Mouse (Mus musculus): Measurements from ENCODE around the gene Olfr613. TPM values are rescaled to one million over a fixed set of nuclear protein-coding genes. Genes with fewer than 3 reads are reported as not detected.
"Not testable (repeated sequence)": the region's sequence is repeated elsewhere in the genome, so short reads cannot be mapped to it uniquely, and the experiment has no call there.

Gene Olfr613
- polyA plus RNA-seq (2015; fragmentation: Nextera tagmentation; extraction: Ambion mirVana), result not detected in 2 replicates

GRCm38 (mm10) chr7:103547774-103548173 is at the start of gene Olfr613:
Olfr613 (plus strand) TSS chr7:103548074.
- H3K4me3 ChIP-seq (ENCODE audit: low read depth, low read length), result no peak within 1 kb of the TSS

GRCm38 (mm10) chr7:103512022-103512421 is 35.9 kb upstream of the Olfr613 start, which contains the start of gene Olfr610:
Olfr610 (minus strand) TSS chr7:103512122.
- no peak within 1 kb of the TSS for H3K9ac ChIP-seq (ENCODE audit: low read depth, low read length)
- no peaks in the 10 kb centered on the region for H3K36me3 ChIP-seq (ENCODE audit: control insufficient read depth, insufficient read depth, low read length)
- no peak for ATAC-seq
- 90% methylated on average over 2 of the region's 2 CpGs for WGBS
- no peaks in the 10 kb centered on the region for H3K9me3 ChIP-seq (replicated peaks; ENCODE audit: control insufficient read depth, low read length, poor library complexity, severe bottlenecking)
- H3K4me1 ChIP-seq (ENCODE audit: control insufficient read depth, insufficient read depth, low read length), result no peaks in the 10 kb centered on the region
- no peak within 1 kb of the TSS for H3K4me2 ChIP-seq (ENCODE audit: low read length)
- H3K4me3 ChIP-seq (ENCODE audit: low read depth, low read length), result no peak within 1 kb of the TSS
- no peaks in the 10 kb centered on the region for H3K27me3 ChIP-seq (ENCODE audit: control insufficient read depth, insufficient read depth, low read depth, low read length)
- H3K27ac ChIP-seq (ENCODE audit: low read length), result no peak within 1 kb of the TSS

More at GRCm38 (mm10) chr7:103547774-103548173, at the start of gene Olfr613:
- Histone ChIP-seq H3K4me1 (ENCODE audit: control insufficient read depth, insufficient read depth, low read length) (no peaks in the 10 kb centered on the region), H3K4me2 (ENCODE audit: low read length) (no peak within 1 kb of the TSS), H3K27ac (ENCODE audit: low read length) (no peak within 1 kb of the TSS), H3K9me3 (replicated peaks; ENCODE audit: control insufficient read depth, low read length, poor library complexity, severe bottlenecking) (no peaks in the 10 kb centered on the region), H3K9ac (ENCODE audit: low read depth, low read length) (no peak within 1 kb of the TSS), H3K27me3 (ENCODE audit: control insufficient read depth, insufficient read depth, low read depth, low read length) (no peaks in the 10 kb centered on the region), H3K36me3 (ENCODE audit: control insufficient read depth, insufficient read depth, low read length) (no peaks in the 10 kb centered on the region)
- ATAC-seq, result no peak
- 81% methylated on average over 2 of the region's 2 CpGs for WGBS

- H3K9ac ChIP-seq (ENCODE audit: low read depth, low read length); ATAC-seq; H3K27me3 ChIP-seq (ENCODE audit: control insufficient read depth, insufficient read depth, low read depth, low read length); H3K4me3 ChIP-seq (ENCODE audit: low read depth, low read length); H3K36me3 ChIP-seq (ENCODE audit: control insufficient read depth, insufficient read depth, low read length); H3K9me3 ChIP-seq (replicated peaks; ENCODE audit: control insufficient read depth, low read length, poor library complexity, severe bottlenecking); H3K4me2 ChIP-seq (ENCODE audit: low read length); H3K4me1 ChIP-seq (ENCODE audit: control insufficient read depth, insufficient read depth, low read length); H3K27ac ChIP-seq (ENCODE audit: low read length): not testable (repeated sequence)
- 69% methylated on average over 1 of the region's 1 CpGs for WGBS
Observed at GRCm38 (mm10) chr7:103520746-103521145, 27.1 kb upstream of the Olfr613 start, which contains the start of gene Olfr611. Olfr611 (minus strand) TSS chr7:103520846.

GRCm38 (mm10) chr7:103542617-103543016 is 5.3 kb upstream of the Olfr613 start, which contains the start of gene Olfr612:
Olfr612 (minus strand) TSS chr7:103542717.
- not testable (repeated sequence) for H3K4me3 ChIP-seq (ENCODE audit: low read depth, low read length); H3K4me1 ChIP-seq (ENCODE audit: control insufficient read depth, insufficient read depth, low read length); H3K27ac ChIP-seq (ENCODE audit: low read length); H3K9ac ChIP-seq (ENCODE audit: low read depth, low read length); ATAC-seq; H3K9me3 ChIP-seq (replicated peaks; ENCODE audit: control insufficient read depth, low read length, poor library complexity, severe bottlenecking); H3K36me3 ChIP-seq (ENCODE audit: control insufficient read depth, insufficient read depth, low read length); H3K4me2 ChIP-seq (ENCODE audit: low read length); H3K27me3 ChIP-seq (ENCODE audit: control insufficient read depth, insufficient read depth, low read depth, low read length)
- WGBS, result 81% methylated on average over 2 of the region's 2 CpGs

GRCm38 (mm10) chr7:103555779-103556178 is 7.9 kb downstream of the Olfr613 start, which contains the start of gene Olfr615:
Olfr615 (plus strand) TSS chr7:103556079.
- Histone ChIP-seq H3K36me3 (ENCODE audit: control insufficient read depth, insufficient read depth, low read length) (no peaks in the 10 kb centered on the region), H3K4me1 (ENCODE audit: control insufficient read depth, insufficient read depth, low read length) (no peaks in the 10 kb centered on the region), H3K27ac (ENCODE audit: low read length) (no peak within 1 kb of the TSS), H3K27me3 (ENCODE audit: control insufficient read depth, insufficient read depth, low read depth, low read length) (no peaks in the 10 kb centered on the region), H3K9ac (ENCODE audit: low read depth, low read length) (no peak within 1 kb of the TSS), H3K9me3 (replicated peaks; ENCODE audit: control insufficient read depth, low read length, poor library complexity, severe bottlenecking) (no peaks in the 10 kb centered on the region), H3K4me2 (ENCODE audit: low read length) (no peak within 1 kb of the TSS), H3K4me3 (ENCODE audit: low read depth, low read length) (no peak within 1 kb of the TSS)
- 90% methylated on average over 2 of the region's 2 CpGs for WGBS
- ATAC-seq, result no peak

- no peaks in the 10 kb centered on the region for H3K4me1 ChIP-seq (ENCODE audit: control insufficient read depth, insufficient read depth, low read length)
- no peak for ATAC-seq
- no peaks in the 10 kb centered on the region for H3K9me3 ChIP-seq (replicated peaks; ENCODE audit: control insufficient read depth, low read length, poor library complexity, severe bottlenecking)
- H3K36me3 ChIP-seq (ENCODE audit: control insufficient read depth, insufficient read depth, low read length), result no peaks in the 10 kb centered on the region
- H3K27ac ChIP-seq (ENCODE audit: low read length), result no peak within 1 kb of the TSS
- H3K27me3 ChIP-seq (ENCODE audit: control insufficient read depth, insufficient read depth, low read depth, low read length), result no peaks in the 10 kb centered on the region
- H3K4me2 ChIP-seq (ENCODE audit: low read length), result no peak within 1 kb of the TSS
- H3K9ac ChIP-seq (ENCODE audit: low read depth, low read length), result no peak within 1 kb of the TSS
- no peak within 1 kb of the TSS for H3K4me3 ChIP-seq (ENCODE audit: low read depth, low read length)
- 78% methylated on average over 3 of the region's 3 CpGs for WGBS
Observed at GRCm38 (mm10) chr7:103569043-103569442, 21.2 kb downstream of the Olfr613 start, which contains the start of gene Olfr616. Olfr616 (minus strand) TSS chr7:103569143.

- 91% methylated on average over 1 of the region's 1 CpGs for WGBS
- no peaks in the 10 kb centered on the region for H3K27me3 ChIP-seq (ENCODE audit: control insufficient read depth, insufficient read depth, low read depth, low read length)
- no peak within 1 kb of the TSS for H3K4me2 ChIP-seq (ENCODE audit: low read length)
- no peak for ATAC-seq
- no peaks in the 10 kb centered on the region for H3K4me1 ChIP-seq (ENCODE audit: control insufficient read depth, insufficient read depth, low read length)
- H3K9me3 ChIP-seq (replicated peaks; ENCODE audit: control insufficient read depth, low read length, poor library complexity, severe bottlenecking), result no peaks in the 10 kb centered on the region
- H3K27ac ChIP-seq (ENCODE audit: low read length), result no peak within 1 kb of the TSS
- no peaks in the 10 kb centered on the region for H3K36me3 ChIP-seq (ENCODE audit: control insufficient read depth, insufficient read depth, low read length)
- H3K9ac ChIP-seq (ENCODE audit: low read depth, low read length), result no peak within 1 kb of the TSS
- no peak within 1 kb of the TSS for H3K4me3 ChIP-seq (ENCODE audit: low read depth, low read length)
Observed at GRCm38 (mm10) chr7:103572761-103573160, 24.9 kb downstream of the Olfr613 start, which contains the start of gene Olfr617. Olfr617 (plus strand) TSS chr7:103573061.

GRCm38 (mm10) chr7:103589803-103590202 is 41.9 kb downstream of the Olfr613 start, which contains the start of gene Olfr618:
Olfr618 (plus strand) TSS chr7:103590103.
- Histone ChIP-seq H3K9me3 (replicated peaks; ENCODE audit: control insufficient read depth, low read length, poor library complexity, severe bottlenecking) (no peaks in the 10 kb centered on the region), H3K36me3 (ENCODE audit: control insufficient read depth, insufficient read depth, low read length) (no peaks in the 10 kb centered on the region), H3K27ac (ENCODE audit: low read length) (no peak within 1 kb of the TSS), H3K9ac (ENCODE audit: low read depth, low read length) (no peak within 1 kb of the TSS), H3K4me2 (ENCODE audit: low read length) (no peak within 1 kb of the TSS), H3K4me3 (ENCODE audit: low read depth, low read length) (no peak within 1 kb of the TSS), H3K27me3 (ENCODE audit: control insufficient read depth, insufficient read depth, low read depth, low read length) (no peaks in the 10 kb centered on the region), H3K4me1 (ENCODE audit: control insufficient read depth, insufficient read depth, low read length) (no peaks in the 10 kb centered on the region)
- 57% methylated on average over 2 of the region's 2 CpGs for WGBS
- ATAC-seq, result no peak

GRCm38 (mm10) chr7:103600275-103600674 is 52.4 kb downstream of the Olfr613 start, which contains the start of gene Olfr619:
Olfr619 (plus strand) TSS chr7:103600575.
- Histone ChIP-seq H3K4me1 (ENCODE audit: control insufficient read depth, insufficient read depth, low read length) (no peaks in the 10 kb centered on the region), H3K9me3 (replicated peaks; ENCODE audit: control insufficient read depth, low read length, poor library complexity, severe bottlenecking) (no peaks in the 10 kb centered on the region), H3K27me3 (ENCODE audit: control insufficient read depth, insufficient read depth, low read depth, low read length) (no peaks in the 10 kb centered on the region), H3K4me2 (ENCODE audit: low read length) (no peak within 1 kb of the TSS), H3K36me3 (ENCODE audit: control insufficient read depth, insufficient read depth, low read length) (no peaks in the 10 kb centered on the region), H3K27ac (ENCODE audit: low read length) (no peak within 1 kb of the TSS), H3K9ac (ENCODE audit: low read depth, low read length) (no peak within 1 kb of the TSS), H3K4me3 (ENCODE audit: low read depth, low read length) (no peak within 1 kb of the TSS)
- no peak for ATAC-seq

Data from midbrain, embryonic 16.5 days (tissue).